Mouse (Mus musculus): ENCODE measurements at regions not wholly inside any gene's neighbourhood (a gene's known extent, or its start where the extent isn't known, plus 50 kb on each side); places are given as distances from the start of the nearest gene placed in this dataset.

- no peak for DNase-seq (ENCODE audit: low spot score)
Measured at GRCm38 (mm10) chr11:63573271-63573670, 348.8 kb downstream of the Hs3st3b1 start.

- no peak for DNase-seq (ENCODE audit: low spot score)
Measured at GRCm38 (mm10) chr11:63583321-63583720, 338.8 kb downstream of the Hs3st3b1 start.

- DNase-seq (ENCODE audit: low spot score) = no peak
Measured at GRCm38 (mm10) chr11:63585216-63585869, 336.7 kb downstream of the Hs3st3b1 start.

GRCm38 (mm10) chr11:63620220-63620619 lies 301.9 kb downstream of the Hs3st3b1 start:
- DNase-seq (ENCODE audit: low spot score) = no peak

GRCm38 (mm10) chr11:63630336-63630735 lies 291.8 kb downstream of the Hs3st3b1 start:
- DNase-seq (ENCODE audit: low spot score) = no peak

GRCm38 (mm10) chr11:63657057-63657456 lies 265.0 kb downstream of the Hs3st3b1 start:
- DNase-seq (ENCODE audit: low spot score) = no peak

- DNase-seq (ENCODE audit: low spot score) = peak; percentile 5
Measured at GRCm38 (mm10) chr11:63665268-63665934, 256.7 kb downstream of the Hs3st3b1 start.

GRCm38 (mm10) chr11:63670477-63670876 lies 251.6 kb downstream of the Hs3st3b1 start:
- DNase-seq (ENCODE audit: low spot score) = no peak

- DNase-seq (ENCODE audit: low spot score) = no peak
Measured at GRCm38 (mm10) chr11:63671816-63672215, 250.3 kb downstream of the Hs3st3b1 start.

GRCm38 (mm10) chr11:63677921-63678320 lies 244.2 kb downstream of the Hs3st3b1 start:
- no peak for DNase-seq (ENCODE audit: low spot score)

- DNase-seq (ENCODE audit: low spot score) = no peak
Measured at GRCm38 (mm10) chr11:63678382-63678905, 243.6 kb downstream of the Hs3st3b1 start.

GRCm38 (mm10) chr11:63679491-63679890 lies 242.6 kb downstream of the Hs3st3b1 start:
- no peak for DNase-seq (ENCODE audit: low spot score)

- no peak for DNase-seq (ENCODE audit: low spot score)
Measured at GRCm38 (mm10) chr11:63684228-63684980, 237.7 kb downstream of the Hs3st3b1 start.

GRCm38 (mm10) chr11:63691041-63691440 lies 231.0 kb downstream of the Hs3st3b1 start:
- DNase-seq (ENCODE audit: low spot score) = peak; percentile 14

- DNase-seq (ENCODE audit: low spot score) = no peak
Measured at GRCm38 (mm10) chr11:63704995-63705580, 217.0 kb downstream of the Hs3st3b1 start.

- no peak for DNase-seq (ENCODE audit: low spot score)
Measured at GRCm38 (mm10) chr11:63706057-63706456, 216.0 kb downstream of the Hs3st3b1 start.

GRCm38 (mm10) chr11:63707093-63707492 lies 215.0 kb downstream of the Hs3st3b1 start:
- no peak for DNase-seq (ENCODE audit: low spot score)

- no peak for DNase-seq (ENCODE audit: low spot score)
Measured at GRCm38 (mm10) chr11:63708412-63708811, 213.7 kb downstream of the Hs3st3b1 start.

- no peak for DNase-seq (ENCODE audit: low spot score)
Measured at GRCm38 (mm10) chr11:63712053-63712864, 209.8 kb downstream of the Hs3st3b1 start.

- DNase-seq (ENCODE audit: low spot score) = no peak
Measured at GRCm38 (mm10) chr11:63722261-63722660, 199.8 kb downstream of the Hs3st3b1 start.

GRCm38 (mm10) chr11:63730880-63731279 lies 191.2 kb downstream of the Hs3st3b1 start:
- DNase-seq (ENCODE audit: low spot score) = no peak

Data from ovary, postnatal 36 days (tissue).